Mouse (Mus musculus) bone marrow, adult 2 months (tissue): ENCODE results near the gene Sdhaf4.

ENCODE experiments used
- CTCF ChIP-seq: fragments of 200-500 bp; IDR thresholded peaks from 2 replicates; pipeline ENCODE4 v1.5.1; 2011; ENCODE audit warnings: low read length, control low read depth; ENCODE audit not compliant: control insufficient read depth, insufficient read depth
- POLR2A ChIP-seq: fragments of 200-500 bp; IDR thresholded peaks from 2 replicates; pipeline ENCODE4 v1.6.1; 2011; ENCODE audit warnings: low read depth, mild to moderate bottlenecking, control low read depth, low read length, borderline replicate concordance; ENCODE audit not compliant: control insufficient read depth

- TF ChIP-seq CTCF (no peak), POLR2A (no peak)
Measured at GRCm38 (mm10) chr1:23958101-23958500, 47.4 kb downstream of the Sdhaf4 start.
